Comparison of ENCODE assay signal across 11 mouse cellular contexts in genomic region chr2:73987441-73988105, GRCm38 (mm10).
DNase-seq lines count a peak whose midpoint lies in the region; TF ChIP-seq lines count a peak whose summit lies in the region.
"Had no signal": no experiment of that assay in that cellular context is flagged by ENCODE, and none has a peak within 500 bp of the region (broad histone marks: within the 10 kb centered on the region; RNA-seq: fewer than 3 reads in every experiment).

No protein-coding gene starts in this region.

- no peak for TF ChIP-seq CTCF in left cerebral cortex, adult 2 months (IDR thresholded peaks at IDR 0.05)

- peak; percentile 23 to 75 for DNase-seq in left cerebral cortex, postnatal 25 days (ENCODE audit: low spot score in 2 of 2)
- no peak for DNase-seq in left cerebral cortex, adult 2 months (ENCODE audit: extremely low spot score in 1 of 2, low spot score in 2 of 2)
- peak; percentile 47 for DNase-seq in cerebellum, adult 11 months
- DNase-seq in cerebellum, adult 9-10 months, result peak; percentile 72
- DNase-seq in right cerebral cortex, postnatal 36 days (ENCODE audit: low spot score in 2 of 2), result peak; percentile 25 to 29
- no peak for DNase-seq in thymus, postnatal 14 days
- no peak for DNase-seq in layer of hippocampus, adult 18-20 months (ENCODE audit: low spot score in 2 of 2)
- DNase-seq: liver, embryonic 13.5 days had no signal

- no peak overlapping the region for H3K27ac ChIP-seq in left cerebral cortex, adult 2 months
- H3K27ac ChIP-seq: hindbrain, embryonic 10.5 days; liver, embryonic 13.5 days had no signal

- intact Hi-C loops in left cerebral cortex, postnatal 25 days (cut with DNase I), result no loop called here
- intact Hi-C loops in left cerebral cortex, adult 2 months (cut with DNase I), result no loop called here

- H3K4me3 ChIP-seq in left cerebral cortex, adult 2 months, result no peak overlapping the region
- H3K4me3 ChIP-seq: erythroblast, embryonic 14.5 days; hindbrain, embryonic 10.5 days; liver, embryonic 13.5 days; megakaryocyte, embryonic 14.5 days had no signal

Comparison
In these comparisons a context has a peak if more than half of its experiments do, and no peak if none do; other contexts are left out.
1. DNase-seq: peak in left cerebral cortex, postnatal 25 days (2 of 2), cerebellum, adult 11 months (single experiment), cerebellum, adult 9-10 months (single experiment) and right cerebral cortex, postnatal 36 days (2 of 2); none in left cerebral cortex, adult 2 months (0 of 2), thymus, postnatal 14 days (single experiment) and layer of hippocampus, adult 18-20 months (0 of 2).